Mouse (Mus musculus): Measurements from ENCODE around the gene Tmem191c. TPM values are rescaled to one million over a fixed set of nuclear protein-coding genes. Genes with fewer than 3 reads are reported as not detected.

Gene Tmem191c
- polyA plus RNA-seq (2012; rRNA removed), result 3.9 and 4.2 TPM in 2 replicates

DNA sequence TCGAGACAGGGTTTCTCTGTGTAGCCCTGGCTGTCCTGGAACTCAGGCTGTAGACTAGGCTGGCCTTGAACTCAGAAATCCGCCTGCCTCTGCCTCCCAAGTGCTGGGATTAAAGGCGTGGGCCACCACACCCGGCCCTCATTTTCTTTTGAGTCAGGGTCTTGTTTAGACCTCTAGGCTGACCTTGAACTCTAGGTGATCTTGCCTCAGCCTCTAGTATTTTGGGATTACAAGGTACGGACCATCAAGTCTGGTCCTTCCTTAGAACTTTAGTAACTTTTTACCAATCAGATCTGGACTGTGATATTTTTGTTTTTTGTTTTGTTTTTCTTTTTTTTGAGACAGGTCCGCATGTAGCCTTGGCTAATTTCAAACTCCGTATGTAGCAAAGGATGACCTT is at the start of gene Tmem191c:
Tmem191c (plus strand) TSS at position 357 of the 400 bp plus-strand sequence.

DNA sequence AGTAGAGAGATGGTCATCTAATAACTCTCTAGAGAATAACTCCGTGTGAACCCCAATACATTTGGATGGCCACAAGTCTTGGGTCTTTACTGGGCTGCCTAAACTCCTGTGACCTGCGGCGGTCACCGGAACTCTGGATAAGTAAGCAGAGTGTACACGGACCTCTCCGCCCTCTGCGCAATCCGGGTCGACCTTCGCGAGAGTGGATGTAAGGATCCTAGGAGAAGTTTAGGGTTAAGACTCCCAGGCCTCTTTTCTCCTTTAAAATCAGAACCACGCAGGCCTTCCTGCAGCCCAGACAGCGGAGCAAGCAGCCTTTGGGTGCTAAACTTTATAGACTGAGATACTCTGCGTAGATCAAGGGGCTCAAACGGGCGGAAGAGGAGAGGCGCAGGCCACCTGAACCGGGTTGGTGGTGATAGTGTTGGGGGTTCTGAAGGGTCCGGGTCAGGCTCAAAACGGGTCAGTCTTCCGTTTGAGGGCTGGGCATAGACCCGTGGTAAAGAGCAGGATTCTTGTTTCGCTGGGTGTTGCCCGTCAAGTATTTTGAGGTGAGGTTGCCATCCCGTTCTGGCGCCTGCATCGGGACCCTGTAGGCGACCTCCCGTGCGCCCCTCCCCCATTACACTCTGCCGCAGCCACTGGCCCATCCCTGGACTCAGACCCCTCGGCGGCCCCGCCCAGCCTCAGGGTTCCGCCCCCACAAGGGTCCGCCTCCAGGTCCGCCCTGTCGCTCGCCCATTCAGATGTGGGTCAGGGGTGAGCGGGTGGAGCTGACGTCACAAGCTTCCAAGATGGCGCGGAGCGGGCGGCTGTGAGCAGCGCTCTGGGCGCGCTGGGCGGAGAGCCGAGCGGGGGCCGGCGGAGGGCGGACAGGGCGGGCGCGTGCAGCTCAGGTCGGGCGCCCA is 42.8 kb upstream of the Tmem191c start, which contains the start of gene Hic2:
Hic2 (plus strand) TSS at position 779 of the 908 bp plus-strand sequence.

DNA sequence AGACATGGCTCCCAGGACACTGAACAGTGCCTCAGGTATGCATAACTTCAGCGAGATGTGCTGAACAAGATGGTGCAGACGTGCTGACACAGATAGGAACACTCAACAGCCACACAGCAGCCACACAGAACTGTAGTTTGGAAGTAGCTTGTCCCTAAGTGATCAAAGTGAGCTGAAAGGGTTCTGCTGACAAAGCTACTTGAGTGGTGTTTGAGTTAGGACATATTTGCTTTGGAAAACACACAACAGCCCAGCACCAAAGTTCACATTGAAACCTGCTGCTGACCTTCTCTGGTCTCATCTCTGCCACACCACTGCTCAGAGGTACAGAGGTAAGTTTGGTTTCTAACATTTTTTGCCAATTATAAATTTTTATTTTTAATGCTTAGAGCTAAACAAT is 55.2 kb downstream of the Tmem191c start, which contains the start of gene Serpind1:
Serpind1 (plus strand) TSS at position 256 of the 400 bp plus-strand sequence.

Other genes starting within 250 kb of the Tmem191c start
- 0.32 and 0.42 TPM in 2 replicates for gene Ypel1, start 206.4 kb upstream of the Tmem191c start, polyA plus RNA-seq (2012; rRNA removed)
- gene Ppil2, start 164.8 kb upstream of the Tmem191c start, polyA plus RNA-seq (2012; rRNA removed), result 32.2 and 35.2 TPM in 2 replicates
- gene 2610318N02Rik, start 150.9 kb upstream of the Tmem191c start, polyA plus RNA-seq (2012; rRNA removed), result 23.3 and 23.4 TPM in 2 replicates
- gene Sdf2l1, start 143.7 kb upstream of the Tmem191c start, polyA plus RNA-seq (2012; rRNA removed), result 23.8 and 24.0 TPM in 2 replicates
- 8.4 and 9.2 TPM in 2 replicates for gene Ydjc, start 131.5 kb upstream of the Tmem191c start, polyA plus RNA-seq (2012; rRNA removed)
- 0.76 and 0.99 TPM in 2 replicates for gene Ccdc116, start 128.8 kb upstream of the Tmem191c start, polyA plus RNA-seq (2012; rRNA removed)
- gene Ube2l3, start 73.4 kb upstream of the Tmem191c start, polyA plus RNA-seq (2012; rRNA removed), result 69.6 and 76.0 TPM in 2 replicates
- 0.03 TPM in 2 replicates for gene Rimbp3, start 67.5 kb upstream of the Tmem191c start, polyA plus RNA-seq (2012; rRNA removed)
- 2.0 and 2.4 TPM in 2 replicates for gene Hic2, start 42.5 kb upstream of the Tmem191c start, polyA plus RNA-seq (2012; rRNA removed)
- 102 and 121 TPM in 2 replicates for gene Serpind1, start 55.3 kb downstream of the Tmem191c start, polyA plus RNA-seq (2012; rRNA removed)
- gene Snap29, start 129.9 kb downstream of the Tmem191c start, polyA plus RNA-seq (2012; rRNA removed), result 4.0 and 5.1 TPM in 2 replicates
- gene Pi4ka, start 130.2 kb downstream of the Tmem191c start, polyA plus RNA-seq (2012; rRNA removed), result 17.6 and 18.6 TPM in 2 replicates
- 7.6 and 9.3 TPM in 2 replicates for gene Crkl, start 175.9 kb downstream of the Tmem191c start, polyA plus RNA-seq (2012; rRNA removed)
- 1.1 and 1.2 TPM in 2 replicates for gene Aifm3, start 213.5 kb downstream of the Tmem191c start, polyA plus RNA-seq (2012; rRNA removed)
- 27.5 and 30.4 TPM in 2 replicates for gene Lztr1, start 232.6 kb downstream of the Tmem191c start, polyA plus RNA-seq (2012; rRNA removed)